Mouse (Mus musculus): Measurements from ENCODE around the gene Gadd45b. TPM values are rescaled to one million over a fixed set of nuclear protein-coding genes. Genes with fewer than 3 reads are reported as not detected.

The Gadd45b gene
- total and polyA plus RNA-seq, 3 experiments = 14.9 to 52.5 (median 24.4) TPM

DNA sequence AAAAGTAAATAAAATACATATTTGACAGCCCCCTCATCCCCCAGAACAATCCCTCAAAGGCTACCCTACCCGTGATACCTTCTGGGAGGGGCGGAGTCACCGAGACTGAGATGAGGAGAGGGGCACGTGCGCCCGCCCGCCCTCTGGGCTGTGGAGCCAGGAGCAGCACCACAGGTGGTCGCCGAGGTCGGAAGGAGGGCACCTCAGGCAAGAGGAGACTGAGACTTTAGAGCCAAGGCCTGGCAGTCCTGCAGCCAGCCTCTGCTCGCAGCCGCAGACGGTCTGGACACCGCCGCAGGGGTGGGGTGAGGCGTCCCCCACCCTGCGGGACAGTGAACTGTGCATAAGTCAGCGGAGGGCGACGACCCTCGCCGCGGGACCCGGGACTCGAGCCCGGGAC is 1.8 kb downstream of the Gadd45b start:
- peak overlapping the region; percentile 73 for H3K4me2 ChIP-seq (ENCODE audit: insufficient read depth, low read depth, poor library complexity, severe bottlenecking)
- no peaks in the 10 kb centered on the region for H3K9me3 ChIP-seq (replicated peaks; ENCODE audit: low read length)
- H3K36me3 ChIP-seq (replicated peaks in 1 of 2; ENCODE audit: control insufficient read depth in 1 of 2, insufficient read depth in 1 of 2, low read length in 1 of 2) = peaks cover 3 to 14% of the 10 kb centered on the region in 2 experiments
- in situ Hi-C loops (cut with MboI; ENCODE audit: low pct_ligation_motif_present, low pct_unique_long_range_greater_than_20kb, low sequenced_read_pairs) (loop anchor here (5.0 kb wide), 1 partner anchor 36 kb away; no protein-coding TSS in a partner anchor), dilution Hi-C loops (cut with MboI; ENCODE audit: extremely low pct_ligation_motif_present, extremely low pct_unique_long_range_greater_than_20kb, low sequenced_read_pairs) (no loop called here)
- TF ChIP-seq ETS1 (conservative IDR thresholded peaks at IDR 0.05; ENCODE audit: low read depth, low read length) (no peak), BHLHE40 (IDR thresholded peaks at IDR 0.05; ENCODE audit: low read depth, low read length) (peak; percentile 69)
- H3K27me3 ChIP-seq (replicated peaks) = peaks cover 9% of the 10 kb centered on the region
- no peak overlapping the region for H3K27ac ChIP-seq (ENCODE audit: insufficient read depth, low read depth)
- H3K9ac ChIP-seq (ENCODE audit: insufficient read depth, low read depth) = no peak overlapping the region
- H3K4me1 ChIP-seq (ENCODE audit: control insufficient read depth in 1 of 2, insufficient read depth in 2 of 2) = peaks cover 25 to 71% of the 10 kb centered on the region in 2 experiments
- no peak for DNase-seq (ENCODE audit: extremely low read depth)
- H3K4me3 ChIP-seq (replicated peaks in 1 of 3; ENCODE audit: low read depth in 2 of 3, low read length in 2 of 3, poor library complexity in 1 of 3) = peak overlapping the region; percentile 14 to 96 (median 89)
- peaks cover 9% of the 10 kb centered on the region for H3K79me2 ChIP-seq (replicated peaks; ENCODE audit: control insufficient read depth, extremely low read depth, insufficient read depth, poor library complexity, severe bottlenecking)

DNA sequence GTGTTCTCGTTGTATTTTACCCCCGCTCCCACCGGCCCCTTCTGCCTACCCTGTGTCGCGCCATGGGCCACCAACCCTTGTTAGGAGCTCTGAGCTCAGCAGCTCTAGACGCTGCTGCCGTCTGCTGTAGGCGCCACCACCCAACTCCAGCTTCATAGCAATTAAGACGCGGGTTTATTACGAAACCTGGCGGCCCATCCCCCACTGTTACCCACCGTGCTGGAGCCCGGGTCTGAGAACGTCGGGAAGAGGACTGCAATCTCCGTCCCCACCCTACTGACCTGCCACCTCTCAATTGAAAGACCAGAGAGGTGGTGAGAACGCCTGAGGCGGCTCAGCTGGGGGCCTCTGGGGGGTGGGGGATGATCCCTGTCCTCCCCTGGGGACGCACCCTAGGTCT is 2.3 kb downstream of the Gadd45b start:
- dilution Hi-C loops (cut with MboI; ENCODE audit: extremely low pct_ligation_motif_present, extremely low pct_unique_long_range_greater_than_20kb, low sequenced_read_pairs) (no loop called here), in situ Hi-C loops (cut with MboI; ENCODE audit: low pct_ligation_motif_present, low pct_unique_long_range_greater_than_20kb, low sequenced_read_pairs) (loop anchor here (5.0 kb wide), 1 partner anchor 35 kb away; no protein-coding TSS in a partner anchor)
- Histone ChIP-seq H3K9me3 (replicated peaks; ENCODE audit: low read length) (no peaks in the 10 kb centered on the region), H3K27me3 (replicated peaks) (peaks cover 14% of the 10 kb centered on the region), H3K4me1 (ENCODE audit: control insufficient read depth in 1 of 2, insufficient read depth in 2 of 2) (peaks cover 28 to 75% of the 10 kb centered on the region in 2 experiments), H3K4me3 (replicated peaks in 1 of 3; ENCODE audit: low read depth in 2 of 3, low read length in 2 of 3, poor library complexity in 1 of 3) (peak overlapping the region; percentile 14 to 89 (median 18)), H3K36me3 (replicated peaks in 1 of 2; ENCODE audit: control insufficient read depth in 1 of 2, insufficient read depth in 1 of 2, low read length in 1 of 2) (peaks cover 3 to 14% of the 10 kb centered on the region in 2 experiments), H3K27ac (ENCODE audit: insufficient read depth, low read depth) (no peak overlapping the region), H3K79me2 (replicated peaks; ENCODE audit: control insufficient read depth, extremely low read depth, insufficient read depth, poor library complexity, severe bottlenecking) (peaks cover 9% of the 10 kb centered on the region), H3K9ac (ENCODE audit: insufficient read depth, low read depth) (no peak overlapping the region), H3K4me2 (ENCODE audit: insufficient read depth, low read depth, poor library complexity, severe bottlenecking) (peak overlapping the region; percentile 73)
- no peak for DNase-seq (ENCODE audit: extremely low read depth)
- no peak for TF ChIP-seq UBTF (IDR thresholded peaks at IDR 0.05; ENCODE audit: low read depth, low read length)
- TF ChIP-seq TBP (conservative IDR thresholded peaks at IDR 0.05; ENCODE audit: low read depth, low read length) = no peak
- no peak for TF ChIP-seq SIN3A (IDR thresholded peaks at IDR 0.05; ENCODE audit: low read length)
- TF ChIP-seq USF2 (conservative IDR thresholded peaks at IDR 0.05; ENCODE audit: low read depth, low read length) = no peak
- TF ChIP-seq JUND (conservative IDR thresholded peaks at IDR 0.05; ENCODE audit: low read depth, low read length) = no peak
- no peak for TF ChIP-seq BHLHE40 (IDR thresholded peaks at IDR 0.05; ENCODE audit: low read depth, low read length)
- TF ChIP-seq CTCF (conservative IDR thresholded peaks at IDR 0.05 in 1 of 2, IDR thresholded peaks at IDR 0.05 in 1 of 2; ENCODE audit: low read depth in 2 of 2, low read length in 2 of 2) = no peak
- TF ChIP-seq EP300 (IDR thresholded peaks at IDR 0.05; ENCODE audit: low read length) = no peak
- TF ChIP-seq IRF4 (IDR thresholded peaks at IDR 0.05; ENCODE audit: low read depth, low read length) = no peak; the same call in 1 of the 2 replicates
- TF ChIP-seq CHD1 (IDR thresholded peaks at IDR 0.05; ENCODE audit: low read depth, low read length) = no peak; the same call in 1 of the 2 replicates
- TF ChIP-seq RAD21 (IDR thresholded peaks at IDR 0.05; ENCODE audit: low read depth, low read length) = no peak
- no peak for TF ChIP-seq KAT2A (IDR thresholded peaks at IDR 0.05; ENCODE audit: insufficient replicate concordance, low read length)
- TF ChIP-seq ETS1 (conservative IDR thresholded peaks at IDR 0.05; ENCODE audit: low read depth, low read length) = peak; percentile 13; the same call in 1 of the 2 replicates
- TF ChIP-seq RCOR1 (conservative IDR thresholded peaks at IDR 0.05; ENCODE audit: low read depth, low read length) = no peak
- no peak for TF ChIP-seq ZKSCAN1 (IDR thresholded peaks at IDR 0.05; ENCODE audit: borderline replicate concordance, low read depth, low read length)
- no peak for TF ChIP-seq MAX (IDR thresholded peaks at IDR 0.05; ENCODE audit: low read length)
- no peak for TF ChIP-seq NRF1 (IDR thresholded peaks at IDR 0.05; ENCODE audit: low read depth, low read length)
- TF ChIP-seq GABPA (IDR thresholded peaks at IDR 0.05; ENCODE audit: insufficient replicate concordance, low read depth, low read length) = no peak
- no peak for TF ChIP-seq JUN (IDR thresholded peaks at IDR 0.05; ENCODE audit: insufficient read depth, low read depth, low read length)
- no peak for TF ChIP-seq ZMIZ1 (IDR thresholded peaks at IDR 0.05; ENCODE audit: low read depth, low read length)
- no peak for TF ChIP-seq MAFK (IDR thresholded peaks at IDR 0.05; ENCODE audit: insufficient replicate concordance, low read length)
- TF ChIP-seq USF1 (IDR thresholded peaks at IDR 0.05; ENCODE audit: low read depth, low read length) = no peak
- no peak; the same call in 1 of the 2 replicates for TF ChIP-seq TCF12 (IDR thresholded peaks at IDR 0.05; ENCODE audit: low read depth, low read length)
- peak; percentile 48; the same call in 1 of the 2 replicates for TF ChIP-seq POLR2A (IDR thresholded peaks at IDR 0.05; ENCODE audit: low read depth, low read length)
- 0 out of 2 replicates have a peak, but pooled peaks have one; percentile 10 for TF ChIP-seq MEF2A (IDR thresholded peaks at IDR 0.05; ENCODE audit: borderline replicate concordance, low read depth, low read length)
- TF ChIP-seq MXI1 (IDR thresholded peaks at IDR 0.05; ENCODE audit: low read depth, low read length) = no peak
- TF ChIP-seq ZNF384 (IDR thresholded peaks at IDR 0.05; ENCODE audit: low read depth, low read length) = no peak
- TF ChIP-seq HCFC1 (IDR thresholded peaks at IDR 0.05; ENCODE audit: low read depth, low read length) = no peak; the same call in 1 of the 2 replicates
- no peak for TF ChIP-seq MAZ (IDR thresholded peaks at IDR 0.05; ENCODE audit: low read depth, low read length)
- peak; percentile 77 for TF ChIP-seq CHD2 (IDR thresholded peaks at IDR 0.05; ENCODE audit: low read length)
- no peak for TF ChIP-seq ZC3H11A (IDR thresholded peaks at IDR 0.05; ENCODE audit: low read depth, low read length)
- TF ChIP-seq POLR2AphosphoS2 (IDR thresholded peaks at IDR 0.05; ENCODE audit: low read depth, low read length) = peak; percentile 90; the same call in 1 of the 2 replicates

Measured in CH12.LX (cell line).